Mouse (Mus musculus): ENCODE data around the gene Tomm20l.

Tomm20l gene

GRCm38 (mm10) chr12:71154979-71155378 lies 43.8 kb downstream of the Tomm20l start:
- no peak for DNase-seq (ENCODE audit: low spot score)

GRCm38 (mm10) chr12:71157974-71158373 lies 46.7 kb downstream of the Tomm20l start:
- DNase-seq (ENCODE audit: low spot score): no peak

DNA sequence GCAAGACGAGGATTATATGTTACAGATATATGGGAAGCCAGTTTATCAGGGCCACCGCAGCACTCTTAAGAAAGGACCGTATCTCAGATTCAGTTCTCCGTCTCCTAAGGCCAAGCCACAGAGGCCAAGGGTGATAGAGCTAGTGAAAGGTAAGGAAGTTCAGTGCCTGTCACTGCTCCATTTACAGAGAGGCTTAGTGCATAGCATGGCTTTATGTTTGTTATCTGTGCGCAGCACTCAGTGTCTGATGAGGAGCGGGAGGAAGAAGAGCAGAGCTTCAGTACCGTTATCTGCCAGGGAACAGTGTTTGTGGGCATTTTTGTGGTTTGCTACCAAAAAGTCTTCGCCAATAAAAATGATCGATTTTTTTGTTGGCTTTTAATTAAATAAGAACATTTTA lies 53.2 kb downstream of the Tomm20l start:
- no peak for DNase-seq (ENCODE audit: low spot score)

DNA sequence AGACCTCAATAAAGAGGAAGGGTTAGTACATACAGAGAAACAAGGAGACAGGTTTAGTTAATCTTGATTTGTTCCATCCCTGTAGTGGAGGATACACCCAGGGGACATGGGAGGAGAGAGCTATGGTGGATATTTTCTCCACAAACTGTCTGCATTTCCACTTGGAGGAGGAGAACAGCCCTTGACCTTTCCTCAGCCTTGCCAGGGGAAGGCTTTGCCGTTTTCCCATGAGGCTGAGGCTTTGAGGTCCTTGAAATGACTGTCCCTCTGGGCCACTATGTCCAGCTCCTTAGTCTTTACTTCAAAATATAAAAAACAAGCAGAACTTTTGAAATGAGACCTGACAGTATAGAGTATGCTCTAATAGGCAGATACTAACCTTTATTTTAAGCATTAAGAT lies 58.7 kb downstream of the Tomm20l start:
- DNase-seq (ENCODE audit: low spot score): no peak
